Mouse (Mus musculus): ENCODE measurements around the gene Calml4.
"Not testable (repeated sequence)": the region's sequence is repeated elsewhere in the genome, so short reads cannot be mapped to it uniquely, and the experiment has no call there.

Calml4 gene

DNA sequence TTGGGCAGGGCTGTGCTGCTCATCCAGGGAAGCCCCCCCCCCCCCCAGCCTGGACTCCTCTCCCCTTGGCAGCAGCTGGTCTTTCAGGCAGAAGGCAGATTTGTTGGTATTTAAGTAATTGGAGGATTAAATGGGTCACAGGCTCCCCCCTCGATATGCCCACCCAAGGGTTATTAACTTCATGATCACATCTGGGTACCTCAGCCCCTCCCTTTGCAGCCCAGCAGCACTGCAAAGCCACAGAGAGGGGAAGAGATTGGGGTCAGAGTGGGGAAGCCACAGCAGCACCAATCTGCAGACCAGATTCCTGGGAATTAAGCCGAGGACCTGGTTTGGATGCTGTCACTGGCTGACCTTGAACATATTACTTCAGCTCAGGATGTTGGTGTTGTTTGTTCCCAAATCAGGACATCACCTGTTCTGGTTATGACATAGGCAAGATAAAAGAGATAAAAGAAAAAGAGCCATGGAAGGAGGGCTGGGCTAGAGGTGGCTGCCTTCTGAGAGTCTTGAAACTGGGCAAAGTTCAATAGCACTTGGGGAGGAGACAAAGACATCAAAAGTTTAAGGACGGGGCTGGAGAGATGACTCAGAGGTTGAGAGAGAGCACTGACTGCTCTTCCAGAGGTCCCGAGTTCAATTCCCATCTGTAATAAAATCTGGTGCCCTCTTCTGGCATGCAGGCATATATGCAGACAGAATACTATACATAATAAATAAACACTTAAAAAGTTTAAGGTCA, 22.0 kb upstream of the Calml4 start:
- no peak for DNase-seq

DNA sequence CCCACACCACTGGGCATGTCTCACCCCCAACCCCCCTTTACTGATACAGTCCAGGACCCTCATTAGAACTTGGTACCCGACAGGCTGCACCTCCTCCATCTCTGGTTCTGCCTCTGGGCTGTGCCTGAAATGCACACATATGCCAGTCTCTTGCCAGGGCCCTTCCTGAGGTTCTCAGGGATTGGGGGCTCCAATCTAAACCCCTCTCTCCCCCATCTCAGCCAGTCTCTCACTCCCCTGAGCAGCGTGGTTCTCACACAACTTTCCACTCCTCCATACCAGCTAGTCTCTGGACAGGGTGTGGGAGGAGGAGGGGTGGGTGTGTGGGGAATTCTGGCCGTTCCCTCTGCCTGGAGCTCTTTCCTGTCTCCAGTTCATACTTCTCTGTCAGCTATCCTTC, 20.3 kb upstream of the Calml4 start:
- no peak for DNase-seq

DNA sequence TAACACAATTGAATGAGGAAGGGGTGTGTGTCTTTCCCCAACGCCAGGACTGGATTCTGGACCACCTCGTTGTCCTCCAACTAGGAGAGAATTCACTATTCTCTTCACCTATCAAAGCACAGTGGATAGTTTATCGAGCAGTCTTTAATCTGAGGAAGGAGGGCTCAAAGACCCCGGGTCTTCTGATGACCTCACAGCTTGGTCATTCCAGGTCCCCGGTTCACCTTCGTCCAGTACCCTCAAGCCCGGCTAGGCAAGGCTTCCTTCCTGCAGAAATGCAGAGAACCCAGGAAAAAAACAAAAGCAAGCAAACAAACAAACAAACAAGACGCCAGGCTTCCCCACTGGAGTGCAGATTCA, 19.8 kb upstream of the Calml4 start:
- no peak for DNase-seq

DNA sequence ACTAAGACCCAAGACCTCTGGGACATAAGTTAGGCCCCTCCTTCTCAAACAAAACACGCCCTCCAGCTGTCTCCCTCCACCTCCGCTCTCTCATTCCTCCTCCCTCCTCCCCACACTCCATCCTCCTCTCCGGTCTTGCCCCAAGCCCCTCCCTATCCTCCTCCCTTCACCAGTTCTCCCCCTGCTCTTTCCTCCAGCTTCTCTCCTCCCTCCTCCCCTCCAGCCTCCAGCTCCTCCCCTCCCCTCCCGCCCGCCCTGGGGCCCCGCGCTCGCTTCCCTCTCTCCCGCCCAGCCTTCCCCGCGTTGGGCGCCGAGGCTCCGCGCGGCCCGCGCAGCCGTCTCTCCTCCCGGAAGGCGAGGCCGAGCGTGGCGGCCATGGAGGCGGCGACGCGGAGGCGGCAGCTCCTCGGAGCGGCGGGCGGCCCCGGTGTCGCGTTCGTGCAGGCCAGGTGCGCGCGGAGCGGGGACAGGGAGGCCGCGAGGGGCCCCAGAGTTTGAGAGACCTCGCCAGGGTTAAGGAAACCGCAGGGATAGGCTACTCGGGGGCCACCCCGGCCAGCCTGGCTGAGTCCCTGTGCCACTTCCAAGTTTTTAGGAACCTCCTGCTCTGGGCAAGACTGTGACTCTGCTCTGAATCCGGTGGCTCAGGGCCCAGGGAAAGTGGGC, 19.2 kb upstream of the Calml4 start, which contains the start of gene Cln6:
TSS of gene Cln6 (plus strand) at position 280 of the 666 bp plus-strand sequence.
- peak; percentile 83 for DNase-seq

DNA sequence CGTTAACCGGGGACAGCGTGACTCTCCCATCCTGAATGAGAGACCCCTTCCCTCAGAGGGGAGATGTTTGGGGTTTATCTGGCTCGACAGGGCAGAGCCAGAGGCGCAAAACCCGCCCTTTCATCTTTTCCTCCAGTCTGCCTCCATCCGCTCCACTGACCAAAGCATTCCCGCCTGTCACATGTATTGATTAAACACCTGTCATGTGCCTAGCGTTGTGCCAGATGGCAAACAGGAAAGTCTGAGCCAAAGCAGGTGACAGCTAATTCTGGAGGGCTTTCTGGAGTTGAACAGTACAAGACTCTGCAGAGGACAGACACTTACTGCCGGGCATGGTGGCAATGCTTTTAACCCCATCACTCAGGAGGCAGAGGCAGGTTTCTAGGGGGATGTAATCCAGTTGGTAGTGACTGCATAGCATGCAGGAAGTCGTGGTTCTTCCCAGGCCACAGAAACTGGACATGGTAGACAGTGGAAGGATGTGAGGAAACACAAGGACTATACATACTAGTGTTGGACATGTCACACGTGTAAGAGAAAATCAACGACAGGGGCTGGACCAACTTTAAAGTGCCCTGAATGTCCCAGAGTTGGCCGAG, 18.6 kb upstream of the Calml4 start:
- DNase-seq: peak; percentile 63

DNA sequence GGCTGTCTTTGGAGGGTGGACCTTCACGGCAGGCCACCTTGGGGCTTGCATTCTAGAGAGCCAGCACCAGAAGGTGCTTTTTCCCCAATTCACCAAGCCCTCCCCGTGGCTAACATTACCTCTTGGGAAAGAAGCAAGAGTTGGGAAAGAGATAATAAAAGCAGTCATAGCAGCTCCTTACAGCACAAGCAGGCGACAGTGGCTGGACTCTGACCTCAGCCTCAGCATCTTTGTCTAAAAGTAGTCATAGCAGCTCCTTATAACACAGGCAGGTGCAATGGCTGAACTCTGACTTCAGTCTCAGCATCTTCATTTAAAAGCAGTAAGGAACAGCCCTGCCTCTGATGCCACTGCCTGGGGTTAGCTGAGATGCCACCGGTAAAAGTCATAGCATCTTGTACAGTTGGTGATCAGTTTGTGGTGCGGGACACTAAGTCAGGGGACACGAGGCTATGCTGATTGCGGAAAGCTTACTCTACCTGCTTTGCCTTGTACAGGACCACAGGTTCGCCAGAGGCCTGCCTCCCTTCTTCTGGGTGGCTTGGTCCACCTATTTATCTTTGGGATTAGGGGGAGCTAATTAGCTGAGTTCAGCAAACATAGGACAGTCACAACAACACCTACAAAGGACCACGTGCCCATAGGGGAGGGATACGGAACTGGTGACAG, 14.4 kb upstream of the Calml4 start:
- no peak for DNase-seq

DNA sequence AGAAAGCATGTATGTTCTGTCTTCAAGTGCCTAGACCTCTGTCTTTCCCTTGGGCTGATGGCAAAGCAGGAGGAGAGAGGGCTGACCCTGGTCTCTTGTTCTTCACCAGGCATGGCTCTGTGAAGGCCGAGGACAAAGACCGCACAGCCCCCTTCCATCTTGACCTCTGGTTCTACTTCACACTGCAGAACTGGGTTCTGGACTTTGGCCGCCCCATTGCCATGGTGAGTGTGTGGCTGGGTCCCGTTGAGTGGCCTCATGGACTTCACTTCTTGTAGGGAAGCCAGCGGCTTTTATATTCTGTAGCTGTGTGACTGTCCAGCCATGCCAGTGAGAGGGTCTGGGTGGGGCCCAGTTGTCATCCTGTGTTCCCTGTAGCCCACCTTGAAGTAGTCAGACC, 13.4 kb upstream of the Calml4 start:
- DNase-seq: no peak

DNA sequence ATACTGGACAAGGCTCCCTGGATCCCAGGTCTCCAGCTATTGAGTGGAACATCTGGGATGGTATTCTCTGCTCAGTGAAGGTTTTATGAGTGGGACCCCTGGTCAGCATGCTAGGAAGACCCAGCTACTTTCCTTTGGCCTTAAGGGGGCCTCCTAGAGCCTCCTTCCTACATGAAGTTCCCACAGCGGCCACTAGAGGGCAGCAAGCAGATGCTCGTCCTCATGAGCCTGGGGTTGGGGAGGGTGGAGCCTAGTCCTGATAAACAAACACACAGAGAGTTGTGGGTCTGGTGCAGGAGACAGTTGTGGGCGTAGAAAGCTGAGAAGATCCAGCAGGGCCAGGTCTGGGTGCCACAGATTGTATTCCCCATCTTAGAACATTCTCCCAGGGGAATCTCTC, 10.2 kb upstream of the Calml4 start:
- DNase-seq: peak; percentile 88

DNA sequence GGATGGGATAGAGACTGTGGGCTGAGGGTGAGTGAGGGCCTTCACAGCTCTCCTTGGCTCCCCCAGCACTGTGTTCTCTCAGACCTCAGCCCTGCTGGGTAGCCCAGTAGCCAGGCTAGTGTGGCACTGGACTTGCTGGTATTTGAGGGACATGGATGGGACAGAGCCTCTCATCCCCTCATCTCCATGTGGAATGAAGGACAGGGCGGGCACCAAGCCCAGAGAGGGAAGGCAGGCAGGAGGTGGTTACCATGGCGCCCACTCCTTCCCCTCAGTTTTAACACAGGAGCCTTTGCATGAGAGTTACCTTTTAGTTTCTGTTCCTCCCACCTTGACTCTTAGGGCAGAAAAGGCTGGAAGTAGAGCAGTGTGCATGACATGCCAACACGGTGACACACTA, 9.2 kb upstream of the Calml4 start:
- no peak for DNase-seq

DNA sequence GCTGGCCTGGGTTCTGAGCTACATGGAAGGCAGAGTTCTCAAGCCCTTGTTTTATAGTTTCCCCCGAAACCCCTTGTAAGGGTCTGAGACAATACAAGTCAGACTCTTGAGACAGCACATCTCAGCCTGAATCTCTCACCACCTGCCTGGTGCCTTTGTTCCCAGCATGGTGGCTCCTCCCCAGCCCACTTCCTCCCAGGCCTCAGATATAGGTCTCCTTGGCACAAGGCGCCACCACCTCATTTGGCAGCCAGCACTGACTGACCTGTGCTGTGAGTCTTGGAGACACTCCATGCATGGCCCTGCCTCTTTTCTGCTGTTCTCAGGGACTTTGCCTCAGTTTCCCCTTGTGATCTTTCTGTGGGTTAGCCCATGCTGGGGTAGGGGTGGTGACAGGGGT, 6.3 kb upstream of the Calml4 start:
- DNase-seq: no peak

DNA sequence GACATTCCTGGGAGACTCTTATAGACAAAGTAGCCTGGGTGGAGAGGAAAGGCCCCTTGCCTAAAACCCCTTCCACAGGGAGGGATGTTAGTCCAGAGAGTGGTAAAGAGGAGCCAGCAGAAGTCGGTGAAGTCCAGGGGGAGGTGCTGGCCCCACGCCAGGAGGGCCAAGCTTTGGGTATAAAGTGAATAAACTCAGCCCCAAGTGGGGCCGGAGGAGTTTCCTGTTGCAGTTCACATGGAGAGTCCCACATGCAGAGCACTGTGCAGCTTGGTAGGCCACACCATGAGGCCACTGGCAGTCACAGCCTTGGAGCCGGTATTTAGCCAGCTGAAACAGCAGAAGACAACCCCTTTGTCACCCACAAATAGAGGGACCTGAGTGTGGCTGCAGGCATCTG, 3.4 kb upstream of the Calml4 start:
- DNase-seq: no peak

DNA sequence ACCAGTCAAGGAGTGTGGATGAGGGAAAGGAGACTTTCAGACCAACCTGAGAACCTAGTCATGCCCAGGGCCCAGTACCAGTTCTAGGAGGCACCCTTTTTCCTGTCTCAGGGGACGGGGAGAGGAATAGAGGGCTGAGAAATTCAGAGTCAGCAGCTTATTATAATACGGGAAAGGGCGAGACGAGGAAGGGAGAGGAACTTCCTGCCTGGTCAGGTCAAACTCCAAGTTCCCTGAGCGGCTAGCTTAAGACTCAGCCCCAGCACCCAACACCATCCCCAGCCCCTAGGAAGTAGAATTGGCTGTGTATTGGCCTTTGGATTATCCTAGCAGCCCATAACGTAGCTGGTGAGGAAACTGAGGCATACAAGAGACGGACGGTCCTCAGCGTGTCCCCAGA, 664 bp upstream of the Calml4 start:
- DNase-seq: no peak

DNA sequence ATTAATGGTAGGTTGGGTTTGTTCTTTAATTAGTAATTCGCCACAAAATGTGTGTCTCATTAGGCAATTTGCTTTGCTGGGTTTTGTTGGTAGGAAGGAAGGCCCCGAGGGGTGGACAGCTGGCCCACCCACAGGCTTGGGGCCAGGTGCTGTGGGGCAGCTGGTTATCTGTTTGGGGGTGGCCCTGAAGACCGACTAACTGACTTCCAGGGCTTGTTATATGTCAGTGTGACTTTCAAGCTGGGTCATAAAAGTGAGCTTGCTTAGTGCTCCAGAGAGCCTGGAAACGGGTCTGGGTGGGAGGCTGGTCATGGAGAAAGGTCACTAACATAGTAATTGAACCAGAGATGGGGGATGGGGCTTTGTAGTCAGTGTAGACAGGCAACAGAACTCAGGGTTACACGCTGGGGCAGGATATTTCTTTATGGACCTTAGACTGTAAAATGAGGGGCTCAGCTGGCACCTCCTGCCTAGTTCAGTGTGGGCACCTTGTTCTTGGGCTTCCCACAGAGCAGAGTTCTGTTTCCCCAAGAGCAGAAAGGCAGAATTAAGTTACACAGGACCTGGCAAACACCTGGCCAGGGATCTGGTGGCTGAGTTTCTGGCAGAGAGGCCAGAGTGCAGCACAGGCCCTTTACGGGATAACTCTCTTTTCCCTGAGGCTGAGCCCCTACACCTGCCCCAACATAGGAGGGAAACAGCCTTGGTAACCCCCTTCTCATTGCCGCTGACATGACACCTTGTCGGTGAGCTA, 563 bp downstream of the Calml4 start:
- no peak for DNase-seq

DNA sequence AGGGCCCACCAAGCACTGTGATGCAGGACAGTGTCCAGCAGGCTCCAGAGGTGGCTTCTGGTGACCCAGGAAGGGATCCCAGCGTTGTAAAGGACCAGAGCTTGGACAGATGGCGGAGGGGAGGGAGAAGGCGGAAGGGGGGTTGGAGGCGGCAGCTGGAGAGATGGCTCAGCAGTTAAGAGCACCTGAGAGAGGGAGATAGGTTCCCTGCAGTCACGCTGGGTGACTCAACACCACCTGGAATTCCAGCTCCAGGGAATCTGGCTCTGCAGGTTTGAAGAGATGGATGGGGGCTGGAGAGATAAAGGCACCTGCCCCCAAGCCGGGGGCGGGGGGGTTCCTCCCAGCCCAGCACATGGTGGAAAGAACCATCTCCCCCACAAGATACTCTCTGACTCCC, 2.2 kb downstream of the Calml4 start:
- DNase-seq: not testable (repeated sequence)

DNA sequence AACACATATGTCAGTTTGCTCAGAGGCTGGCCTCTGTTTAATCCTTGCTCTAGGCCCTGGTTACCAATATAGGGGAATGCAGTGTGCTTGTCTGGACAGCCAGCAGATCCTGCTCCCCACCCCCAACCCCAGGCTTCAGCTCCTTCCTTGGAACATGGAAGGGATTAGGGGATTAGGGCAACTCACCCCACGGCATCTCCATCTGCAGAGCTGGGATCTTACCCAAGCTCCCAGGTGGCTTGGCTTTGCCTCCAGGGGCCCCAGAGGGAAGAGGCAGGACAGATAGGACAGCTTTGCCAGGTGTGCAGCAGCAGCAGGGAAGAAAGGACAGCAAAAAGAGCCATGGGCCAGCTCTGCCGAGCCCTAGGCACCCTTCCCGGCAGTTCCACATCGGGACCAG, 3.0 kb downstream of the Calml4 start:
- DNase-seq: no peak

DNA sequence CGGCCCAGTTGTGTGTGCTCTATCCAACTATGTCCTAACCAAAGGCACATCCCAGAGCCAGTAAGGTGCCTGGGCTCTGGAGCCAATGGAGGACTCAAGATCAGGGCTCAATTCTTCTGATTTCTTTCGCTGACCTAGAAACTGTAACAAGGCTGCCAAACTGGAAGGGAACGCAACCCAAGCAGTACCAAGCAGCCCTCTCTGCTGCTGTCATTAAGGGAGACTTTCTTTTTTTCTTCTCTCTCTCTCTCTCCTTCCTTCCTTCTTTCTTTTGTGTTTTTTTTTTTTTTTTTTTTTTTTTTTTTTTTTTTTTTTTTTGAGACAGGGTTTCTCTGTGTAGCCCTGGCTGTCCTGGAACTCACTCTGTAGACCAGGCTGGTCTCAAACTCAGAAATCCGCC, 11.4 kb downstream of the Calml4 start:
- not testable (repeated sequence) for DNase-seq

DNA sequence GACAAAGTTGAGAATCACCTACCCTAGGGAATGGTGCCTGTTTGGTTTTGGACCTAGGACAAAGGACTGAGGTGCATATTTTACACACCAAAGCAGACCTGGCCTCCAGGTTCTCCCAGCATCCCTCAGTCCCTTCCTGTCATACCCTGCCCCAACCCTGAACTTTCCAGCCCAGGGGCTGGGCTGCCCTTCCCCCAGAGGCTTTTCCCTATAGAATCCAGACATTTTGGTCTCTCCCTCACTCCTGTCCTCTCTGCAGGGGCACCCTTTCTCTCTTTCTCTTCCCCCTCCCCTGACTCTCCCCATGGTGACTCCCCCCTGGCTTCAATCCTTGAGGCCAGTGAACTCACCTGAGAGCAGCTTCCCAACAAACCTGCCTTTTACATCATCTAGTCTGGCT, 12.8 kb downstream of the Calml4 start:
- no peak for DNase-seq

DNA sequence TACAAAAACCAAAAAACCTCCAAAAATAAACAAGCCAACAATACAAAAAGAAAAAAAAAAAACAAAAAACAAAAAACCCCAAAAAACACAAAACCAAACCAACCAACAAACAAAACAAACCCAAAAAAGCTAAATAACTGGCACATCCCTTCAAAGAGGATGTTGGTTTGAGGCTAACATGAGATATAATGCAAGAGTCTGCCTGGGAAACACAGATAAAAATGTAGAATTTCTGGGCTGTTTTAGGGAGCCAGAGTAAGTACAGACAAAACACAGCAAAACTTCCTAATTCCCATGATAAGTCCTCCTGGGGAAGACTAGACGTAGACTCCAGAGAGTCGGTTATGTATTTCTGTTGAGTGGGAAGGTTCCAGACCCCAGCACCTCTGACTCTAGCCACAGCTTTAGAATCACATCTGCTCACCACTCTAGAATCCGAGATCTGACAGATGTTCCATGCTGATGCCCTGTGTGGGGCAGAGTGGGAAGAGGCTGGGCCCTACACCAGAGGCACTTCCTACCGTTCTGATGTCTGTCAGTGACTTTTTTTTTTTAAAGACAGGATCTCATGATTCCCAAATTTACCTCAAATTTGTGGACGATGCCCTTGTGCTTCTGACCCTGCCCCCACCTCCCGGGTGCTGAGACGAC, 19.2 kb downstream of the Calml4 start:
- DNase-seq: no peak

DNA sequence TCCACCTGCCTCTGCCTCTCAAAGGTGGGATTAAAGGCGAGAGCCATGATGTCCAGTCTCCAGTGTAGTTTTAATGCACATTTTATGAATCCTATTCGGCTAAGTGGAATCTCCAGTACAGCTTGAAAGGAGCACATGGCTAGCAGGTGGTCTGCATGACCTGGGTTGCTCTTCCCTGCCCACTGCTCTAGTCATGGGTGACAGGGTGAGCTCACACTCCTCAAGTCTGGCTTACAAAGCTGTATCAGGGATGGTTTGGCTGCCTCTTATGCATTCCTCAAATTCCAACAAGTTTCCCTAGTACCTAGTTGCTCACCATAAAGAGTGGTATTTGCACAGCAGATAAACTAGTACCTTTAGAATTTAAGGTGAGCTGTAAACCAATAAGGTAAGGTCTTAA, 19.9 kb downstream of the Calml4 start:
- DNase-seq: no peak

DNA sequence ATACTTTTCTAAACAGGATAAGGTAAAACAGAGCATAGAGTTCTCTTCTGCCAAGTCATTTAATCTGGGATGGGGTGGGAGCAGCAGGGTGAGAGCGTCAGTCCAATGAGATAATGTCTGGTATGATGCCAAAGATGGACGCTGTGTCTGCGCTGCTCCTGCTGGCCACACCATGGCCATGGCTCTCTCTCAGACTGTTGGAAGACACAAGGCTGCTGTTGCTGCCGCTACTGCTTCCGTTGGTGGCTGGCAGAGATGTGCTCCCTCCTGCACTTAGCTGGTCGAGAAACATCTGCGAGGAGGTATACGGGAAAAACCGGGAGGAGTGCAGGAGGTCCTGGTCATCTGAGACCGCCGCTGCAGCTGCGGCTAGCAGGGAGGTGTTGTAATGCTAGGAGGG, 24.0 kb downstream of the Calml4 start:
- peak; percentile 52 for DNase-seq

DNA sequence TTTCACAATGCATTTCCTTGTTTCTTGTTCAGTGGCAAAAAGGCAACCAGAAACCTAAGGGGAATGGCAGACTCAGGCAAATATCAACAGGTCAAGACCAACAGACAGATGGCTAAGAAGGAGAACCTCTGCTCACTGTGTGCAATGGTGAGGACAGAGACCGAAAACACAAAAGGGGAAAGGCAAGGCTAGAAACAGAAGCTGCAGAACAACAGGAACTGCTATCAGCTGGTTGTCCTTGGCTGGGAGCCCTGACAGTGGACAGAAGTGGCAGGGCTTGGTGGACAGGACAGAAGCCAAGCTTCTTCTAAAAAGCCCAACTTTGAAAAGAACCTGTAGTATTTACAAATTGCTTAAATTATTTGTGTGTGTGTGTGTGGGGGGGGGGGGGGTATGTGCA, 36.6 kb downstream of the Calml4 start:
- DNase-seq: no peak

DNA sequence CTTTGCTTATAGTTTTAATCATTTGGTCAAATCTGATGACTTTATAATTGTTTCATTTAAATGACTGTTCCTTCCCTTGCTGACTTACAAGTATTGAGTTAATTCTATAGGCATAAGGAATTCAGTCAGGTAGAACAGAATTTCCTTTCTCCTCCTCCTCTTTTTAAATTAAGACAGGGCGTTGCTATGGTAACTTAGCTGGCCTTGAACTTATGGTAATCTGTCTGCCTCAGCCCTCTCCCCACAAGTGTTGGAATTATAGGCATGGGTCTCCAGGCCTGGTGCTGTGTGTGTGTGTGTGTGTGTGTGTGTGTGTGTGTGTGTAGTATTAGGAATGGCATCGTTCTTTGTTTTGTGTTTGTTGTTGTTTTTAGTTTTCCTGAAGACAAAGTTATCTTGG, 43.9 kb downstream of the Calml4 start:
- no peak for DNase-seq

DNA sequence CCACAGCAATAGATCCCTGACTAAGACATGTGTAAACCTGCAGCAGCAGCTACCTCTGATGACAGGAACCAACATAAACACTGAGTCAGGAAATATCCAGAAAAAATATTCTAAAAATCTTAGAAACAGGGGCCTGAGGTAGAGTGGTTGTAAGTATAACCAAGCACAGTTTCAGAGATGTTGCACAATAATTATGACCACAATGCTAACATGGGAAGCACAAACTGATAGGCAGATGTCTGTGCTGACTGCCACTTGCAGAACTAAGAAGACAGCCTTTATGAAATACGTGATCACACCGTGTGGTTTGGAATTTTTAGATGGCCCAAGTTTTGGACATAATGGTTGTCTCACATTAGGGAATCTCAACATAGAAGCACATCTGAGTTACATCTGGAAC, 46.0 kb downstream of the Calml4 start:
- DNase-seq: no peak
